Mouse (Mus musculus) forebrain, embryonic 15.5 days (tissue): ENCODE results near the gene 1110059E24Rik. TPM values are rescaled to one million over a fixed set of nuclear protein-coding genes. Genes with fewer than 3 reads are reported as not detected.

Experiments used
- ATAC-seq: fragments of 200-750 bp; cut with Nextera tagmentation; replicated peaks from 2 replicates; pipeline ENCODE4 v1.8.0; 2017; ENCODE audit warnings: mild to moderate bottlenecking, moderate TSS enrichment, moderate library complexity
- H3K27ac ChIP-seq: fragments of 300-500 bp; sonication (generic); replicated peaks from 2 replicates; pipeline ENCODE4 v1.5.1; 2015; ENCODE audit warnings: mild to moderate bottlenecking, inconsistent platforms
- H3K27me3 ChIP-seq: fragments of 300-500 bp; sonication (generic); 2 replicates; pipeline ENCODE4 v1.6.1; 2015; ENCODE audit warnings: inconsistent platforms
- H3K36me3 ChIP-seq: fragments of 300-500 bp; sonication (generic); 2 replicates; pipeline ENCODE4 v1.6.1; 2015; ENCODE audit warnings: mild to moderate bottlenecking, inconsistent platforms
- H3K4me1 ChIP-seq: fragments of 300-500 bp; sonication (generic); 2 replicates; pipeline ENCODE4 v1.6.1; 2015; ENCODE audit warnings: inconsistent platforms
- H3K4me2 ChIP-seq: fragments of 300-500 bp; sonication (generic); replicated peaks from 2 replicates; pipeline ENCODE4 v1.6.1; 2015; ENCODE audit warnings: mild to moderate bottlenecking, inconsistent platforms
- H3K4me3 ChIP-seq: fragments of 300-500 bp; sonication (generic); 2 replicates; pipeline ENCODE4 v1.5.1; 2015; ENCODE audit warnings: mild to moderate bottlenecking, inconsistent platforms
- H3K9ac ChIP-seq: fragments of 300-500 bp; sonication (generic); replicated peaks from 2 replicates; pipeline ENCODE4 v1.6.1; 2015; ENCODE audit warnings: mild to moderate bottlenecking, inconsistent platforms
- H3K9me3 ChIP-seq: fragments of 300-500 bp; sonication (generic); 2 replicates; pipeline ENCODE4 v1.6.1; 2016; ENCODE audit warnings: inconsistent platforms
- WGBS: fragments of 180-500 bp; shearing (Covaris S2); methylation state at CpG from one replicate; pipeline ENCODE4 v1.1.7; 2015; ENCODE audit warnings: mixed read lengths; 5-methylcytosine and 5-hydroxymethylcytosine counted together
- polyA plus RNA-seq: library from polyadenylated mRNA; unstranded; fragments of >200 nt; fragmentation: Nextera tagmentation; extraction: Ambion mirVana; gene quantifications from 2 replicates; pipeline ENCODE4 v1.2.1, GENCODE M21; 2015

Gene 1110059E24Rik
- 56.8 and 57.7 TPM in 2 replicates for polyA plus RNA-seq

DNA sequence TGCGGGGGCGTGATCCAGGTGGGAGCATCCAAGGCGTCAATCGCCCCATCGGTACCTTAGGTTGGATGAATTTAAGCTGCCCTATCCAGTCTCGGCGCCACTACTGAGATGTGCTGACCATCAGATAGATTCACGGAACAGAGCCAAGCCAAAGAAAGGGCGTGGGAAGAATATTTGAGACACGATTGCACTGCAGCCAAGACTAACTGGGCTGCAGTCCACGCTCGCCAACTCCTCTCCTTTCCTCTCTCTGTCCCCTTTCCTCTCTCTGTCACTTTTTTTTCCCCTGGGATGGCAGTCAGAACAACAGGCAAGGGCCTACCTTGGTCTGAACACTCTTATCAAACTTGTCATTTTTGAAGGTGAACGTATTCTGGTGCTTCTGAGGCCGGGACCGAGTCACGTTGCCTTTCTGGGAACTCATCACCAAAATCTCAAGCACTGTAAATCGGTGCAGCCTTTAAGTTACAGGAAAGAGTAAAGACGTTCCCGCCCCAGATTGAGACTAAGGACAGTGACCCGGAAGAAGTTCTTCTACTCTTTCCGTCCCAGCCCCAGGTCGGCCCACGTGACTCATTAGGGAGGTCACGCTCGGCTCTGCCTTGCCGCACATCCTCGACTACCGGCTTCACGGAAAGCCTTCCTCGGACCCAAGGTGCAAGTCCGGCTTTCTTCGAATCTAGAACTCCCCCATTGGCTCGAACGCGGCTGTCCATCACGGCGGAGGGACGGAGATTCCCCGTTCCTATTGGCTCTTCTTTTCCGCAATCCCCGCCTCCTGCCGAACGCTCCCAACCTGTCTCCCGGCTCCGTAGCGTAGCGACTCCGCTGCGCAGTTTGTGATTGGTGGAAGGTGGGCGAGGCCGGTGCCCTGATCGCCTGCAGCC is at the start of gene 1110059E24Rik:
Gene 1110059E24Rik, minus strand, starts transcription at position 692 of the 887 bp plus-strand sequence.
- Histone ChIP-seq H3K27me3 (no peaks in the 10 kb centered on the region), H3K4me2 (peak within 1 kb of the TSS; percentile 79)
- ATAC-seq, result peak; percentile 99

DNA sequence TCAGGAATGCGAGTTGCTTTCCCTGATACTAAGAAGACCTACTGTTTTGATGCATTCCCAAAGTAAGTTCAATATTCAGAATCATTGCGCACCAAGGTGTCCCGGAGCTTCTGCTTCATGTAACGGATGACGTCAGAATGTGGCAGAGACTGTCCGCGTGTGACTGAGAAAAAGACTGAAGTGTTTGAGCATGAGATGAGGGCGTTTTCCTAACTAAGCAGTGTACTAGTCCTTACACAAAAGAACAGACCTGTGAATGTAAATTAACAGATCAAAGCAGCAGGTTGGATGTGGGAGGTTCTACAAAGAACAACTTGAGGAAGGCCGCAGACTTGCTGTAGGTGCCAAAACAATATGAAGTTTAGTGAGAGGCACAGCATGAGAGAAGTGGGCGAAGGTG is 28.2 kb upstream of the 1110059E24Rik start:
- Histone ChIP-seq H3K9ac (no peak overlapping the region), H3K36me3 (peaks cover 13% of the 10 kb centered on the region), H3K9me3 (no peaks in the 10 kb centered on the region), H3K27ac (no peak overlapping the region), H3K27me3 (no peaks in the 10 kb centered on the region), H3K4me3 (no peak overlapping the region), H3K4me1 (no peaks in the 10 kb centered on the region), H3K4me2 (no peak overlapping the region)
- ATAC-seq, result no peak
- 95% methylated on average over 10 of the region's 10 CpGs for WGBS

More for the DNA sequence above, at the start of gene 1110059E24Rik:
- WGBS, result 5% methylated on average over 52 of the region's 52 CpGs
- Histone ChIP-seq H3K4me3 (peak within 1 kb of the TSS; percentile 95), H3K4me1 (peaks cover 33% of the 10 kb centered on the region), H3K9me3 (no peaks in the 10 kb centered on the region), H3K9ac (peak within 1 kb of the TSS; percentile 96), H3K27ac (peak within 1 kb of the TSS; percentile 98), H3K36me3 (no peaks in the 10 kb centered on the region)

DNA sequence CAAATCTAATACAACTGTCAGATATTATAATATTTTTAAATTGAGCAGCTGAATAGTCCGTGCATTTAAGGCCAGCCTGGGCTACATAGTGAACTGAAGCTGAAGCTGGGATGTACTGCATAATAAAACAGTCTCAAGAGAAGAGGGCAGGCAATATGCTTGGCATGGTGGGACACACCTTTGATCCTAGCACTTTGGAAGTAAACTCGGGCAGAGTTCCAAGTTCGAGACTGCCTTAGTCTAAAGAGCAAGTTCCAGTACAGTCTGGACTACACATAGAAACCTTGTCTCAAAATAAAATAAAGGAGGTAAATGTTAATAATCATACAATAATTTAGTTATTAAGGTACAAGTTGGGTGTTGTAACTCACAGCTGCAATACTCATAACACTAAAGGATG is 27.3 kb upstream of the 1110059E24Rik start:
- Histone ChIP-seq H3K4me3 (no peak overlapping the region), H3K27ac (no peak overlapping the region), H3K4me2 (no peak overlapping the region), H3K9ac (no peak overlapping the region), H3K27me3 (no peaks in the 10 kb centered on the region), H3K4me1 (no peaks in the 10 kb centered on the region), H3K36me3 (peaks cover 13% of the 10 kb centered on the region), H3K9me3 (no peaks in the 10 kb centered on the region)
- WGBS, result 96% methylated on average over 3 of the region's 3 CpGs
- no peak for ATAC-seq

DNA sequence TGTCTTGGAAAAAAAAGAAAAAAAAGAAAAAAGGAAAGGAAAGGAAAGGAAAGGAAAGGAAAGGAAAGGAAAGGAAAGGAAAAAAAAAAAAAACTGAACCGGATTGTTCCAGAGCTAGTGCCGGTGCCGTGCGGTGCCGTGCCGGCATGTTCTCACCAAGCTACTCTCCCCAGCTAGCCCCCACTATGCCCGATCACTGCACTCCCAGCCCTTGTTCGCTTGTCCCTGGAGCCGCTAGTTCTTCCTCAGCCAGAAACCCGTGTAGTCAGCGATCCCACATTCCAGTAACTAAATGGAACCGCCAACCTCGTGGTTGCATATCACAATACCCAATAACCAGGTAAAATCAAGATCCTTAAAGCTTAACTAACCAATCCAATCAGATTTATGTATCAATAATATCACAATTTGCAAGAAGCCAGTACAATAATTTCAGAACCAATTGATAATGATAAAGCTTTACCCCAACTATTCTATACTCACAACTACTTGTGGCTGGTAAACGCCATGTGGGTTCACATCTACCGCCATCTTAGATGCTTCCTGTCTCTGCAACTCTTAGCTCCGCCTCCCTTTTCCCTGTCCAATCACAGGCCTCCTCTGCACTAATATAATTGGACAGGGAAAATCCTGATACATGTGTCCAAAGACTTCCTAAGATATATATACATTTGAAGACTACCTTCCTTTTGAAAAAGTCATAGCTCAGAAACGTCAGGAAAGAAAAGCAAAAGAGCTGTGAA is 21.7 kb upstream of the 1110059E24Rik start:
- Histone ChIP-seq H3K4me1 (no peaks in the 10 kb centered on the region), H3K4me3 (no peak overlapping the region), H3K27me3 (no peaks in the 10 kb centered on the region), H3K9me3 (no peaks in the 10 kb centered on the region), H3K4me2 (no peak overlapping the region), H3K9ac (no peak overlapping the region), H3K36me3 (0 out of 2 replicates have a peak, but pooled peaks cover 2% of the 10 kb centered on the region), H3K27ac (no peak overlapping the region)
- no peak for ATAC-seq
- 98% methylated on average over 17 of the region's 17 CpGs for WGBS

DNA sequence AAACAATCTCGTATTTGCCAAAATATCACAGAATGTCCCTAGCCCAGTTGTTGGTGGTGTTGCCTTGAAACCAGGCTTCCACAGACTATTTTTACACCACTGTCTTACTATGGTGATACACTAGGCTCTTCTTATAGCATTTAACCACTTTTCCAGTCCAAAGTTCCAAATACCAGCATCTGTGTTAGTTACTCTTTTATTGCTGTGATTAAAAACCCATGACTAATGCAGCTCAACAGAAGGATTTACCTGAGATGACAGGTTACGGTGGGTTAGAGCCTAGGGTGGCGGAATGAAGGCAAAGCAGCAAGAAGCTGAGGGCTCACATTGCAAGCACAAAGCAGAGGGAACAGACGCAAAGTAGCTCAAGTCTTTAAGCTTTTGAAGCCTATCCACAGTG is 16.9 kb upstream of the 1110059E24Rik start:
- H3K9ac ChIP-seq, result no peak overlapping the region
- H3K36me3 ChIP-seq, result 0 out of 2 replicates have a peak, but pooled peaks cover 2% of the 10 kb centered on the region
- H3K27ac ChIP-seq, result no peak overlapping the region
- 96% methylated on average over 4 of the region's 4 CpGs for WGBS
- H3K4me1 ChIP-seq, result no peaks in the 10 kb centered on the region
- H3K9me3 ChIP-seq, result no peaks in the 10 kb centered on the region
- no peak overlapping the region for H3K4me2 ChIP-seq
- no peaks in the 10 kb centered on the region for H3K27me3 ChIP-seq
- no peak for ATAC-seq
- H3K4me3 ChIP-seq, result no peak overlapping the region

- Histone ChIP-seq H3K9me3 (no peaks in the 10 kb centered on the region), H3K4me1 (no peaks in the 10 kb centered on the region), H3K4me3 (no peak overlapping the region), H3K27ac (no peak overlapping the region), H3K36me3 (no peaks in the 10 kb centered on the region), H3K27me3 (no peaks in the 10 kb centered on the region), H3K9ac (no peak overlapping the region), H3K4me2 (no peak overlapping the region)
- 86% methylated on average over 4 of the region's 4 CpGs for WGBS
- ATAC-seq, result no peak
Observed at GRCm38 (mm10) chr19:21663756-21664456, 11.1 kb upstream of the 1110059E24Rik start.

DNA sequence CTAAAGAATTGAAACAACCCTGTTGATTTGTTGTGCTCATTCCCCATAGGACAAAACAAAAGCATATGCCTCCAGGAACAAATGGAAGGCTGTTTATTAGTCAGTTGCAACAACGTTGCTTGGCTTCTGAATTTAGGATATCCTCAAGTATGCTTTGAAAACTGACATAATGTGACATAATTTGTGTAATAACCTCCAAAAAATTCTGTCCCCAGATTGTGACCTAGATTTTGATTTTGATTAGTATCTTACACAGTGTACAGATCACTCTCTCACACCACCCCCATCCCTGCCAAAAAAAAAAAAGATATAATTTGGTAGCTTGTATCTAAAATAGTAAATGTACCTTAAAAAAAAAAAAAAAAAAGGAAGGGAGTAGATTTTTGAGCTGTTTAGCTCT is 8.0 kb upstream of the 1110059E24Rik start:
- WGBS, result 66% methylated on average over 1 of the region's 1 CpGs
- H3K9me3 ChIP-seq, result no peaks in the 10 kb centered on the region
- no peak overlapping the region for H3K9ac ChIP-seq
- no peak overlapping the region for H3K4me3 ChIP-seq
- H3K27ac ChIP-seq, result no peak overlapping the region
- no peaks in the 10 kb centered on the region for H3K27me3 ChIP-seq
- peaks cover 5% of the 10 kb centered on the region for H3K4me1 ChIP-seq
- H3K4me2 ChIP-seq, result no peak overlapping the region
- no peaks in the 10 kb centered on the region for H3K36me3 ChIP-seq
- no peak for ATAC-seq

DNA sequence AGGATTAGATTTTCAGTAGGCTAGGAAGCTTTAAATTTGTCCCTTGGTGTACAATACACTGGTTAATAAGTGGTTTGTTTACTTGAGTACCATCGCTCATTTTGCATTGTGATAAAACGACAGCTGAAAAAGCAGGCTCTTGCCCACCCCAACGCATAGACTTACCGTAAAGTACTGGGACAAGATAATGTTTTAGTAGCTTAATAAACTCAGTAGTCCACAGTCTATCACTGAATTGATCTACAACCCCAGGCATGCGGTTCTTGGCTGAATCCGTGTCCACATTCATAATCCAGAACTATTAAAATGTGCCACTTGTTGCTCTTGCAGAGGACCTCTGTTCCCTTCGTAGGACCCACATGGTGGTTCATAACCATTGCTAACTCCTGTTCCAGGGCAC is 2.0 kb upstream of the 1110059E24Rik start:
- Histone ChIP-seq H3K4me2 (peak overlapping the region; percentile 79), H3K9ac (peak overlapping the region; percentile 96), H3K9me3 (no peaks in the 10 kb centered on the region), H3K27me3 (no peaks in the 10 kb centered on the region), H3K36me3 (no peaks in the 10 kb centered on the region), H3K27ac (no peak overlapping the region), H3K4me3 (peak overlapping the region; percentile 95), H3K4me1 (peaks cover 33% of the 10 kb centered on the region)
- ATAC-seq, result no peak
- WGBS, result 46% methylated on average over 7 of the region's 7 CpGs

GRCm38 (mm10) chr19:21653172-21653981 is 601 bp upstream of the 1110059E24Rik start, which contains the start of gene Abhd17b:
Gene Abhd17b, plus strand, starts transcription at chr19:21653185.
- Histone ChIP-seq H3K9ac (peak within 1 kb of the TSS; percentile 96), H3K4me3 (peak within 1 kb of the TSS; percentile 95), H3K4me1 (peaks cover 33% of the 10 kb centered on the region), H3K9me3 (no peaks in the 10 kb centered on the region), H3K4me2 (peak within 1 kb of the TSS; percentile 79), H3K36me3 (no peaks in the 10 kb centered on the region), H3K27me3 (no peaks in the 10 kb centered on the region), H3K27ac (peak within 1 kb of the TSS; percentile 98)
- peak; percentile 65 for ATAC-seq
- WGBS, result under 1% methylated on average over 86 of the region's 105 CpGs

- Histone ChIP-seq H3K36me3 (no peaks in the 10 kb centered on the region), H3K9ac (peak overlapping the region; percentile 96), H3K4me2 (peak overlapping the region; percentile 79), H3K27ac (peak overlapping the region; percentile 98; the same call in 1 of the 2 replicates), H3K4me3 (peak overlapping the region; percentile 95), H3K27me3 (no peaks in the 10 kb centered on the region), H3K4me1 (peaks cover 30% of the 10 kb centered on the region), H3K9me3 (no peaks in the 10 kb centered on the region)
- WGBS, result 46% methylated on average over 6 of the region's 6 CpGs
- no peak for ATAC-seq
Observed at GRCm38 (mm10) chr19:21651664-21652063, 1.1 kb downstream of the 1110059E24Rik start.

- 89% methylated on average over 6 of the region's 6 CpGs for WGBS
- no peak overlapping the region for H3K9ac ChIP-seq
- H3K36me3 ChIP-seq, result no peaks in the 10 kb centered on the region
- no peak for ATAC-seq
- no peak overlapping the region for H3K27ac ChIP-seq
- H3K4me3 ChIP-seq, result no peak overlapping the region
- H3K4me1 ChIP-seq, result 0 out of 2 replicates have a peak, but pooled peaks cover 3% of the 10 kb centered on the region
- H3K27me3 ChIP-seq, result no peaks in the 10 kb centered on the region
- H3K9me3 ChIP-seq, result no peaks in the 10 kb centered on the region
- no peak overlapping the region for H3K4me2 ChIP-seq
Observed at GRCm38 (mm10) chr19:21646142-21646541, 6.6 kb downstream of the 1110059E24Rik start.
